Mouse (Mus musculus) hindbrain, embryonic 14.5 days (tissue): ENCODE data around the gene Six3. TPM values are rescaled to one million over a fixed set of nuclear protein-coding genes. Genes with fewer than 3 reads are reported as not detected.

ENCODE experiments used
- polyA plus RNA-seq: library from polyadenylated mRNA; unstranded; fragments of >200 nt; fragmentation: Nextera tagmentation; extraction: Ambion mirVana; gene quantifications from 2 replicates; pipeline ENCODE4 v1.2.1, GENCODE M21; 2014

Six3 gene
- polyA plus RNA-seq, 1 experiment from 2014 or later, result not detected

Other genes with a start within 250 kb of the Six3 start
- 0.55 and 0.64 TPM in 2 replicates for gene Six2, start 74.7 kb downstream of the Six3 start, polyA plus RNA-seq